Mouse (Mus musculus): Measurements from ENCODE around the gene Ttll12. TPM values are rescaled to one million over a fixed set of nuclear protein-coding genes. Genes with fewer than 3 reads are reported as not detected.

Ttll12 gene
- total RNA-seq (2023) = 10 to 100 TPM in 1 of 2 experiments, 1 to 10 TPM in 1; 8.1 to 10.9 TPM

DNA sequence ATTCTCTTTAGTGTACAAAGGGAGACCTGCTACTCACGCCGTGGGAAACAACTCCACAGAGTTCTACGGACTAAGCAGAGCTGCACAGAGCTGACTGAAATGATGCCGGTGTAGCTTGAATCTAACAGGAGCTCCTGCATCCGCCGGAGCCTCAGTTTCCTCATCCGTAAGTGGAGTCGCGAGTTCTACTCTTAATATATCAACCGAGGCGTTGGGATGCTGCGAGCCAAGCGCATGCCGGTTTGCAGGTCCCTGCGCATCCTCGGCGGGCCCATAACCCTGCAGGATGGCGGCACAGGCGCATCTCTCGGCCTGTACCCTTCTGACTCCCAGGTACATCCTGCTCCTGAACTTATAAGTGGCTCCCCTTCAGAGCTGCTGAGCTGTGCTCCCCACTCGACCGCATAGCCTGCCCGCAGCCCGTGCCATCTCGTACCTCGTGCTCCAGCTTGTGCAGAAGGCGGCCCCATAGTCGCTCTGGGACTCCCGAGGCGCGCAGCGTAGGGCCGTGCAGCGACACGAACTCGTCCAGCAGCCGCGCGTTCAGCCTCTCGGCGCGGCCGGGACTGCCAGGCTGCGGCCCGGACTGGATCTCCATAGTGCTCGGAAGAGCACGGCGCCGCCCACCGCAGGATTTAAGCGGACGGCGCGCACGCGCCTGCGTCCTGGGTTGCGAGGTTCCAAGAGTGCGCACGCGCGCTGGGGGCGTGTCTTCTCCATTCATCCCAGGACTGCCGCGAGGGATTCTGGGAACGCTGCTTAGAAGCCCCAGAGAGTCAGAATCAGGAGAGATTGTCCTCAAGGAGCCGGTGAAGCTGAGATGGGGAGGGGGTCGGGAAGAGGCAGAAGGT, at the start of gene Ttll12:
TSS of gene Ttll12 (minus strand) at position 645 of the 851 bp plus-strand sequence.

DNA sequence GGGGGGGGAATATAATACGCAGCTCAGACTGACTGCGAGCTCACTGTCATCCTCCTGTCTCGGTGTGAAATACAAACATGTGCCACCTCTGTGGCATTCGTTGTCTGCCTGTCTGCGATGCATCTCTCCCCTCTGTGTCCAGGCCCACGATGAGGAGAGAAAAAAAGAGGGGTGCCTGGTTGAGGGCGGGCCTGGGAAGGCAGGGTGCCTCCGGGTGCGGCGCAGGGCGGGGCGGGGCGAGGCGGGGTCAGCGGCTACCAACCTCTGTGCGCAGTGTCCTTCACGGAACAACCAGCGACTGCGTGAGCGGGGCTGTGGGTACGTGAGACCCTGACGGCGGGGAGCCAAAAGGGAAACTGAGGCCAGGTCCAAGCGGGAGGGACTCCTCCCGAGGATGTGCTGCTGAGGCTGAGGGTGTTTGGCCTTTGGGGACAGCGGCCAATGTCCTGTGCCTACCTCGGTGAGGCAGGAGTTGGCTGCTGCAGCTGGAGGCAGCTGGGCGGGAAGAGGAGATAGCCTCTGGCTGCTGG, 31.6 kb downstream of the Ttll12 start, which contains the start of the genes Tspo and Mcat:
TSS of gene Tspo (plus strand) at position 266 of the 530 bp plus-strand sequence.
TSS of gene Mcat (minus strand) at position 461 of the 530 bp plus-strand sequence.

GRCm38 (mm10) chr15:83526424-83527091, 68.4 kb downstream of the Ttll12 start, which contains the start of gene Bik:
Bik (plus strand) TSS chr15:83526862.

Other genes with a start within 250 kb of the Ttll12 start
- 10 to 100 TPM; 10.0 to 11.8 TPM for gene Arfgap3, start 244.9 kb downstream of the Ttll12 start, total RNA-seq (2023)
- 100 to 1,000 TPM; 110 to 118 TPM for gene Pacsin2, start 130.6 kb downstream of the Ttll12 start, total RNA-seq (2023)
- 1 to 10 TPM; 4.5 to 5.2 TPM for gene Ttll1, start 84.3 kb downstream of the Ttll12 start, total RNA-seq (2023)
- under 1 TPM in 1 of 2 experiments, not detected in 1; 0.37 TPM for gene Bik, start 68.3 kb downstream of the Ttll12 start, total RNA-seq (2023)
- 100 to 1,000 TPM; 235 to 248 TPM for gene Tspo, start 31.6 kb downstream of the Ttll12 start, total RNA-seq (2023)
- 1 to 10 TPM; 7.5 to 9.9 TPM for gene Mcat, start 31.4 kb downstream of the Ttll12 start, total RNA-seq (2023)
- gene Scube1, start 129.9 kb upstream of the Ttll12 start, total RNA-seq (2023) = not detected
- gene Mpped1, start 184.3 kb upstream of the Ttll12 start, total RNA-seq (2023) = not detected